Mouse (Mus musculus) small intestine, adult 2 months (tissue): Measurements from ENCODE around the gene Asic2. TPM values are rescaled to one million over a fixed set of nuclear protein-coding genes. Genes with fewer than 3 reads are reported as not detected.

Experiments used
- H3K27ac ChIP-seq: fragments of 200-500 bp; 2 replicates; pipeline ENCODE4 v1.5.1; 2012; ENCODE audit warnings: low read depth, low read length, control low read depth, inconsistent platforms; ENCODE audit not compliant: insufficient read depth
- H3K27me3 ChIP-seq: fragments of 200-500 bp; 2 replicates; pipeline ENCODE4 v1.6.1; 2012; ENCODE audit warnings: mild to moderate bottlenecking, moderate library complexity, low read length, inconsistent platforms; ENCODE audit not compliant: control insufficient read depth, insufficient read depth
- H3K36me3 ChIP-seq: fragments of 200-500 bp; 2 replicates; pipeline ENCODE4 v1.6.1; 2012; ENCODE audit warnings: mild to moderate bottlenecking, low read length, control low read depth, inconsistent platforms; ENCODE audit not compliant: control insufficient read depth, insufficient read depth
- H3K4me1 ChIP-seq: fragments of 200-500 bp; 2 replicates; pipeline ENCODE4 v1.6.1; 2012; ENCODE audit warnings: low read length, inconsistent platforms, mixed read lengths; ENCODE audit not compliant: control insufficient read depth, insufficient read depth, insufficient read length
- H3K4me3 ChIP-seq: fragments of 200-500 bp; 2 replicates; pipeline ENCODE4 v1.5.1; 2012; ENCODE audit warnings: low read depth, mild to moderate bottlenecking, control low read depth, inconsistent platforms, low read length, moderate library complexity
- CTCF ChIP-seq: fragments of 200-500 bp; IDR thresholded peaks from 2 replicates; pipeline ENCODE4 v1.5.1; 2012; ENCODE audit warnings: low read depth, mild to moderate bottlenecking, control low read depth, inconsistent platforms, low read length, moderate library complexity, mixed read lengths; ENCODE audit not compliant: insufficient replicate concordance, insufficient read length; ENCODE audit errors: extremely low read depth
- POLR2A ChIP-seq: fragments of 200-500 bp; IDR thresholded peaks from 2 replicates; pipeline ENCODE4 v1.6.1; 2012; ENCODE audit warnings: low read depth, mild to moderate bottlenecking, control low read depth, inconsistent platforms, low read length, moderate library complexity
- WGBS: fragments of 180-500 bp; shearing (Covaris S2); methylation state at CpG from one replicate; pipeline ENCODE4 v1.1.7; 2018; 5-methylcytosine and 5-hydroxymethylcytosine counted together
- polyA plus RNA-seq: library from polyadenylated mRNA; depleted of rRNA; stranded (reverse); fragments of >200 nt; gene quantifications from 2 replicates; pipeline ENCODE4 v1.2.3, GENCODE M21; 2012

Gene Asic2
- polyA plus RNA-seq, 1 experiment: 1.4 TPM

GRCm38 (mm10) chr11:81096011-81096410 lies 872.2 kb downstream of the Asic2 start:
- TF ChIP-seq POLR2A: no peak
- no peak for TF ChIP-seq CTCF
- H3K4me3 ChIP-seq: no peak overlapping the region
- WGBS: 27% methylated on average over 6 of the region's 6 CpGs
- H3K27me3 ChIP-seq: no peaks in the 10 kb centered on the region
- no peak overlapping the region for H3K27ac ChIP-seq
- no peaks in the 10 kb centered on the region for H3K36me3 ChIP-seq
- no peaks in the 10 kb centered on the region for H3K4me1 ChIP-seq

GRCm38 (mm10) chr11:81094581-81094980 lies 873.7 kb downstream of the Asic2 start:
- WGBS: 50% methylated on average over 8 of the region's 8 CpGs
- no peak overlapping the region for H3K4me3 ChIP-seq
- H3K4me1 ChIP-seq: no peaks in the 10 kb centered on the region
- no peak overlapping the region for H3K27ac ChIP-seq
- TF ChIP-seq CTCF (no peak), POLR2A (no peak)
- H3K27me3 ChIP-seq: no peaks in the 10 kb centered on the region
- H3K36me3 ChIP-seq: no peaks in the 10 kb centered on the region

- 78% methylated on average over 2 of the region's 2 CpGs for WGBS
- H3K4me3 ChIP-seq: no peak overlapping the region
- H3K36me3 ChIP-seq: no peaks in the 10 kb centered on the region
- H3K4me1 ChIP-seq: no peaks in the 10 kb centered on the region
- H3K27ac ChIP-seq: no peak overlapping the region
- no peak for TF ChIP-seq POLR2A
- H3K27me3 ChIP-seq: no peaks in the 10 kb centered on the region
Observed at GRCm38 (mm10) chr11:81092161-81092560, 876.1 kb downstream of the Asic2 start.

- no peaks in the 10 kb centered on the region for H3K36me3 ChIP-seq
- 76% methylated on average over 4 of the region's 4 CpGs for WGBS
- H3K27me3 ChIP-seq: no peaks in the 10 kb centered on the region
- no peak overlapping the region for H3K27ac ChIP-seq
- TF ChIP-seq POLR2A (no peak), CTCF (no peak)
- H3K4me3 ChIP-seq: no peak overlapping the region
- no peaks in the 10 kb centered on the region for H3K4me1 ChIP-seq
Observed at GRCm38 (mm10) chr11:81083822-81084221, 884.4 kb downstream of the Asic2 start.

- no peaks in the 10 kb centered on the region for H3K36me3 ChIP-seq
- TF ChIP-seq POLR2A: no peak
- no peak for TF ChIP-seq CTCF
- WGBS: 26% methylated on average over 11 of the region's 11 CpGs
Observed at GRCm38 (mm10) chr11:81080076-81080805, 888.0 kb downstream of the Asic2 start.

GRCm38 (mm10) chr11:81079237-81079636 lies 889.0 kb downstream of the Asic2 start:
- Histone ChIP-seq H3K27ac (no peak overlapping the region), H3K27me3 (no peaks in the 10 kb centered on the region), H3K36me3 (no peaks in the 10 kb centered on the region), H3K4me3 (no peak overlapping the region), H3K4me1 (no peaks in the 10 kb centered on the region)
- TF ChIP-seq CTCF: no peak
- TF ChIP-seq POLR2A: no peak
- WGBS: 54% methylated on average over 3 of the region's 3 CpGs

More at GRCm38 (mm10) chr11:81080076-81080805, 888.0 kb downstream of the Asic2 start:
- H3K4me3 ChIP-seq: no peak overlapping the region
- H3K27ac ChIP-seq: no peak overlapping the region
- no peaks in the 10 kb centered on the region for H3K4me1 ChIP-seq
- no peaks in the 10 kb centered on the region for H3K27me3 ChIP-seq

- no peak for TF ChIP-seq CTCF
- TF ChIP-seq POLR2A: no peak
- Histone ChIP-seq H3K36me3 (no peaks in the 10 kb centered on the region), H3K4me1 (no peaks in the 10 kb centered on the region), H3K4me3 (no peak overlapping the region), H3K27me3 (no peaks in the 10 kb centered on the region), H3K27ac (no peak overlapping the region)
- 78% methylated on average over 4 of the region's 4 CpGs for WGBS
Observed at GRCm38 (mm10) chr11:81071836-81072235, 896.4 kb downstream of the Asic2 start.
